Mouse (Mus musculus): ENCODE measurements around the gene Gm21256. TPM values are rescaled to one million over a fixed set of nuclear protein-coding genes. Genes with fewer than 3 reads are reported as not detected.
"Not testable (repeated sequence)": the region's sequence is repeated elsewhere in the genome, so short reads cannot be mapped to it uniquely, and the experiment has no call there.

The Gm21256 gene
- not detected for total RNA-seq (2021)
- long read RNA-seq, experiment 1: 0 reads
- long read RNA-seq, experiment 2: 0 reads

GRCm38 (mm10) chrY:47450660-47451059 is at the start of gene Gm21256:
Gm21256 (plus strand) TSS chrY:47450960.
- DNase-seq: not testable (repeated sequence)

Other genes starting within 250 kb of the Gm21256 start
- not detected for gene Gm21170, start 240.1 kb downstream of the Gm21256 start, total RNA-seq (2021)